Mouse (Mus musculus) thymus, adult 2 months (tissue): ENCODE results near the gene Psmd1.

Experiments
- CTCF ChIP-seq: fragments of 200-500 bp; IDR thresholded peaks from 2 replicates; pipeline ENCODE4 v1.5.1; 2012; ENCODE audit warnings: mild to moderate bottlenecking, control low read depth, low read length, moderate library complexity, borderline replicate concordance; ENCODE audit not compliant: control insufficient read depth, poor library complexity, insufficient read depth; ENCODE audit errors: extremely low read depth
- POLR2A ChIP-seq: fragments of 200-500 bp; IDR thresholded peaks from 2 replicates; pipeline ENCODE4 v1.6.1; 2012; ENCODE audit warnings: mild to moderate bottlenecking, low read length, control low read depth, moderate library complexity; ENCODE audit not compliant: control insufficient read depth, poor library complexity, insufficient read depth; ENCODE audit errors: extremely low read depth

GRCm38 (mm10) chr1:86148161-86148560, 84.0 kb downstream of the Psmd1 start:
- TF ChIP-seq CTCF (no peak), POLR2A (no peak)
